Mouse (Mus musculus): ENCODE measurements at regions not wholly inside any gene's neighbourhood (a gene's known extent, or its start where the extent isn't known, plus 50 kb on each side); places are given as distances from the start of the nearest gene placed in this dataset.

DNA sequence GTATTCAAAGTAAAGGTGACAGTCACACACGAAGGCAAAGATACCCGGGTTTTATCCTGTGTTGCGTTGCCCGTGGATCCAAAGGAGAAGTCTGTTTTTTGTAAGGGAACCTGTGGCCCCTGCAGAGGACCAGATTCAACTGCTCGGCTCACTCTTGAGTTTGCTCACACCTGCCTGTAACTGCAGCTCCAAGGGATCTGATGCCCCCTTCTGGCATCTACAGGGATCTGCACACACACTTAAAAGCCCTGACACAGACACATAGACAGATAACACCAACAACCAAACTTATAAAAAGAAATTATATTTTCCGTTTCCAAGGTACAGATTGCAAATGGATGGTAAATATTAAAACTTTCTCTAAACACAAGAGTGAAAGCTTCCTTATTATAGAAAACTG lies 223.3 kb upstream of the 1700056E22Rik start:
- Histone ChIP-seq H3K27me3 (replicated peaks; ENCODE audit: low read depth, poor library complexity, severe bottlenecking) (no peaks in the 10 kb centered on the region), H3K9me3 (no peaks in the 10 kb centered on the region), H3K27ac (replicated peaks) (no peak overlapping the region), H3K36me3 (replicated peaks) (no peaks in the 10 kb centered on the region), H3K4me3 (no peak overlapping the region), H3K4me1 (no peaks in the 10 kb centered on the region)
- WGBS: 92% methylated on average over 6 of the region's 6 CpGs
- no peak for DNase-seq (ENCODE audit: low spot score)

GRCm38 (mm10) chr1:184254951-184255350 lies 220.8 kb upstream of the 1700056E22Rik start:
- Histone ChIP-seq H3K36me3 (replicated peaks) (no peaks in the 10 kb centered on the region), H3K4me1 (no peaks in the 10 kb centered on the region), H3K27ac (replicated peaks) (no peak overlapping the region), H3K9me3 (no peaks in the 10 kb centered on the region), H3K4me3 (no peak overlapping the region), H3K27me3 (replicated peaks; ENCODE audit: low read depth, poor library complexity, severe bottlenecking) (no peaks in the 10 kb centered on the region)
- 88% methylated on average over 4 of the region's 4 CpGs for WGBS
- no peak for DNase-seq (ENCODE audit: low spot score)

- H3K27me3 ChIP-seq (replicated peaks; ENCODE audit: low read depth, poor library complexity, severe bottlenecking): no peaks in the 10 kb centered on the region
- H3K4me3 ChIP-seq: no peak overlapping the region
- H3K4me1 ChIP-seq: peaks cover 6% of the 10 kb centered on the region
- H3K36me3 ChIP-seq (replicated peaks): no peaks in the 10 kb centered on the region
- 74% methylated on average over 23 of the region's 23 CpGs for WGBS
- no peak for DNase-seq (ENCODE audit: low spot score)
- no peaks in the 10 kb centered on the region for H3K9me3 ChIP-seq
- no peak overlapping the region for H3K27ac ChIP-seq (replicated peaks)
These were observed 210.8 kb upstream of the 1700056E22Rik start for GRCm38 (mm10) chr1:184244730-184245488.

GRCm38 (mm10) chr1:184244296-184244695 lies 210.2 kb upstream of the 1700056E22Rik start:
- Histone ChIP-seq H3K27me3 (replicated peaks; ENCODE audit: low read depth, poor library complexity, severe bottlenecking) (no peaks in the 10 kb centered on the region), H3K4me3 (no peak overlapping the region), H3K36me3 (replicated peaks) (no peaks in the 10 kb centered on the region), H3K27ac (replicated peaks) (no peak overlapping the region), H3K9me3 (no peaks in the 10 kb centered on the region), H3K4me1 (peaks cover 6% of the 10 kb centered on the region)
- 79% methylated on average over 9 of the region's 9 CpGs for WGBS
- DNase-seq (ENCODE audit: low spot score): no peak

GRCm38 (mm10) chr1:184241846-184242245 lies 207.7 kb upstream of the 1700056E22Rik start:
- Histone ChIP-seq H3K27ac (replicated peaks) (no peak overlapping the region), H3K27me3 (replicated peaks; ENCODE audit: low read depth, poor library complexity, severe bottlenecking) (0 out of 2 replicates have a peak, but pooled peaks cover 1% of the 10 kb centered on the region), H3K4me3 (no peak overlapping the region), H3K9me3 (no peaks in the 10 kb centered on the region), H3K4me1 (peaks cover 6% of the 10 kb centered on the region), H3K36me3 (replicated peaks) (no peaks in the 10 kb centered on the region)
- 67% methylated on average over 4 of the region's 4 CpGs for WGBS
- no peak for DNase-seq (ENCODE audit: low spot score)

DNA sequence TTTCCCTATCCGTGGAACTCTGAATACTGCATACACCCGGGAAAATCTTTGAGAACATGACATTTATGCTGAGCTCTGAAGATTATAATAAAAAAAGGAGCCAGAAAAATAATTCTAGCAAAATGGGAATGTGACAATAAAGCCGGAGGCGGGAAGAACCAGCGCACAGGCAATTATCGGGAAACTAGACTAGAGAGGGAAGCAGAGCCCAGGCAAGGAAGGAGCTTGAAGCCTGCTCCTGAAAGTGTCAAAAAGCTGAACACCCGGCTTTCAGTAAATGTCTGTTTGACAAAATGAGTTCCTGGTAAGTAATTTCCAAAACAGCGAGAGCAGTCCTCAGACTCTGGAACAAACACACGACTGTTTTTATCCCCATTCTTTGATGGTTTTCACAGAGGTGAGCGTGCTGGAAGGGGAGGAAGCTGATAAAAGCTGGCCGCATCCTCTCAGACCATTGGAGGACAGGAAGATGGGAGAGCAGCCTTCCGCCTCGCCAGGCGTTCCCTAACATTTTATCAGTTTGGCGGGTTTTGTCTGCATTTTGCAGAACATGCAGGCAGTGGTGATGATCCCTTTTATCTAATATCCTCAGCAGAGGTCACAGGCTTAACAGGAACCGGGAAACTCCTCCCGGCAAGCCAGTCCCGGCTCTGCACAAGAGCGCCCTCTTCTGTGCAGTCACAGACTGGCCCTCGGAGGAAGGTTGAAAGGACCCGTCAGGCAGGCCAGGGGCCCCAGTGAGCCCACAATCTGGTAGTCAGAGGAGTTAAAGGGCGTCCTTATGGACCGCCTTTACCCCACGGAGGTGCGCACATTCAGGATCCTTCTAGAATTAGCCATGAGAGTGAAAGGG lies 201.3 kb upstream of the 1700056E22Rik start:
- Histone ChIP-seq H3K9me3 (no peaks in the 10 kb centered on the region), H3K27ac (replicated peaks) (no peak overlapping the region; the same call in 1 of the 2 replicates), H3K27me3 (replicated peaks; ENCODE audit: low read depth, poor library complexity, severe bottlenecking) (peaks cover 15% of the 10 kb centered on the region), H3K36me3 (replicated peaks) (no peaks in the 10 kb centered on the region), H3K4me1 (peaks cover 7% of the 10 kb centered on the region; the same call in 1 of the 2 replicates), H3K4me3 (peak overlapping the region; percentile 45)
- peak; percentile 83 for DNase-seq (ENCODE audit: low spot score)
- 23% methylated on average over 25 of the region's 25 CpGs for WGBS

DNA sequence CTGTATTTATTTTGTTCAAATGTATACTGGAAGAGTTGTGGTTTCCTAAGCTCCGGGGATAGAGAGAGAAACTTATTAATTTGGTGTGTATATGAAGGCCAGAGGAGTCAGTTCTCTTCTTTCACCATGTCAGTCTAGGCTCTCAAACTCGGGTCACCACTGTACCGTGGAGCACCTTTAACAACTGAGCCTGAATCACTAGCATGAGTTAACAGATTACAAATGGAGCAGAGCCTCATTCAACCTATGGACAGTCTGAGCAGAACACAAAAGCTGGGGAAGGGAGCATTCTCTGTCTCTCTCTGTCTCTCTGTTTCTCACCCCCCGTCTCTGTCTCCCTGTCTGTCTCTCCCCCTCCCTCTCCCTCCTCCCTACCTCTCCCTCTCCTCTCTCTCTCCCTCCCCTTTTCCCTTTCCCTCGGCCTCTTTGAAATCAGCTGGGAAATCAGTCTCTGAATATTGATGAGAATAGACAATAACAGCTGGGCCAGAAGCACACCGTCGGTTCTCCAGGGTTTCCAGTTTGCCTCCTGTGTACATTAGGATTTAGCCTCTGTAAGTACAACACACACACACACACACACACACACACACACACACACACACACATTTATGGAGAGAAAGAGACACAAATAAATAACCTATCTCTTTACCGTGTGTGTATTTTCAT lies 200.4 kb upstream of the 1700056E22Rik start:
- Histone ChIP-seq H3K4me3 (no peak overlapping the region), H3K36me3 (replicated peaks) (no peaks in the 10 kb centered on the region), H3K9me3 (no peaks in the 10 kb centered on the region), H3K27ac (replicated peaks) (no peak overlapping the region), H3K4me1 (peaks cover 7% of the 10 kb centered on the region; the same call in 1 of the 2 replicates), H3K27me3 (replicated peaks; ENCODE audit: low read depth, poor library complexity, severe bottlenecking) (peaks cover 15% of the 10 kb centered on the region)
- no peak for DNase-seq (ENCODE audit: low spot score)
- WGBS: 68% methylated on average over 8 of the region's 8 CpGs

GRCm38 (mm10) chr1:184233741-184234255 lies 199.7 kb upstream of the 1700056E22Rik start:
- 67% methylated on average over 5 of the region's 5 CpGs for WGBS
- H3K4me1 ChIP-seq: peaks cover 7% of the 10 kb centered on the region; the same call in 1 of the 2 replicates
- H3K4me3 ChIP-seq: no peak overlapping the region
- H3K27me3 ChIP-seq (replicated peaks; ENCODE audit: low read depth, poor library complexity, severe bottlenecking): peaks cover 15% of the 10 kb centered on the region
- no peaks in the 10 kb centered on the region for H3K36me3 ChIP-seq (replicated peaks)
- no peak for DNase-seq (ENCODE audit: low spot score)
- H3K9me3 ChIP-seq: no peaks in the 10 kb centered on the region
- H3K27ac ChIP-seq (replicated peaks): no peak overlapping the region

- Histone ChIP-seq H3K4me3 (no peak overlapping the region), H3K9me3 (no peaks in the 10 kb centered on the region), H3K27ac (replicated peaks) (no peak overlapping the region), H3K4me1 (no peaks in the 10 kb centered on the region), H3K36me3 (replicated peaks) (no peaks in the 10 kb centered on the region), H3K27me3 (replicated peaks; ENCODE audit: low read depth, poor library complexity, severe bottlenecking) (no peaks in the 10 kb centered on the region)
- WGBS: 76% methylated on average over 2 of the region's 2 CpGs
- no peak for DNase-seq (ENCODE audit: low spot score)
These were observed 188.2 kb upstream of the 1700056E22Rik start for GRCm38 (mm10) chr1:184222326-184222725.

- no peaks in the 10 kb centered on the region for H3K4me1 ChIP-seq
- no peaks in the 10 kb centered on the region for H3K36me3 ChIP-seq (replicated peaks)
- no peak overlapping the region for H3K4me3 ChIP-seq
- WGBS: 78% methylated on average over 3 of the region's 3 CpGs
- H3K9me3 ChIP-seq: no peaks in the 10 kb centered on the region
- no peak for DNase-seq (ENCODE audit: low spot score)
- H3K27me3 ChIP-seq (replicated peaks; ENCODE audit: low read depth, poor library complexity, severe bottlenecking): no peaks in the 10 kb centered on the region
- no peak overlapping the region for H3K27ac ChIP-seq (replicated peaks)
These were observed 187.7 kb upstream of the 1700056E22Rik start for GRCm38 (mm10) chr1:184221792-184222191.

DNA sequence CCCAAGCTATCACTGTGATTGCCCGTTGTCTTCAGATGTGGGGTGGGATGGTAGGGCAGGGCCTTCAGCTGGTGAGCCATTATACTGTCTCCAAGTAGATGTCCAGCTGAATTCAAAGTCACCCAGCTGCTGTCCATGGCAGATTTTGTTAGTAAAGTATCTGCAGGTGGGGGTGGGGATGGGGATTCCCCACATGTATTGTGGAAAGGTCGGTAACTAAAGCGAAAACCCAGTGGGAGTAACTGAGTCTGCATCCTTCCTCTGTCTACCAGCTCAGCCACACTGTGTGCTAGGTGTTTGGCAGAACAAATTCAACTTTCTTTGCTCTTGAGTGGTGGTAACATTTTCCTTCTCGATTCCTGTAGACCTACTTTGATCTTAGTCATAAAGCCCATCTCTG lies 163.2 kb upstream of the 1700056E22Rik start:
- Histone ChIP-seq H3K9me3 (no peaks in the 10 kb centered on the region), H3K36me3 (replicated peaks) (no peaks in the 10 kb centered on the region)

DNA sequence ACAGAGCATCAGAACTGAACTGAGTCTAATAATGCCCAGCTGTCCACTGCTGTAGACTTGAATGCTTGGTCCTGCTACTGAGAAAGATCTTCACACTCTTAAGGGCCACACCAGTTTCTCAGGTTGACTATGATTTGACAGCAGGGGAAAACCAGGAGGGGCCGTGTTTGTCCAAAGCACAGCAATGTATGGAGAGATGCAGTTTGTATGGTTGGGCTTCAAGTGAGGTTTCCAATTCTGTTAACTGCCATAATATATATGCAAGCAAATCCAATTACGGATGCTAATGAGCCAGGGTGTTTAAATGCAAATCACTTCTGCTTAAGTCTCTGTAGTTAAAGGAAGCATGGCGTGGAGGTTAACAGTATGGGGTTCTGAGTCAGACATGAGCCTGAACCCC lies 157.2 kb upstream of the 1700056E22Rik start:
- Histone ChIP-seq H3K9me3 (no peaks in the 10 kb centered on the region), H3K36me3 (replicated peaks) (no peaks in the 10 kb centered on the region), H3K27ac (replicated peaks) (no peak overlapping the region), H3K4me3 (no peak overlapping the region), H3K27me3 (replicated peaks; ENCODE audit: low read depth, poor library complexity, severe bottlenecking) (no peaks in the 10 kb centered on the region), H3K4me1 (peaks cover 11% of the 10 kb centered on the region)
- no peak for DNase-seq (ENCODE audit: low spot score)
- 81% methylated on average over 3 of the region's 3 CpGs for WGBS

More for the DNA sequence above, 163.2 kb upstream of the 1700056E22Rik start:
- 93% methylated on average over 4 of the region's 4 CpGs for WGBS
- Histone ChIP-seq H3K4me3 (no peak overlapping the region), H3K27me3 (replicated peaks; ENCODE audit: low read depth, poor library complexity, severe bottlenecking) (no peaks in the 10 kb centered on the region), H3K27ac (replicated peaks) (no peak overlapping the region), H3K4me1 (no peaks in the 10 kb centered on the region)
- no peak for DNase-seq (ENCODE audit: low spot score)
